Mouse (Mus musculus) hindbrain, embryonic 14.5 days (tissue): ENCODE data around the gene Brox. TPM values are rescaled to one million over a fixed set of nuclear protein-coding genes. Genes with fewer than 3 reads are reported as not detected.

Experiments
- polyA plus RNA-seq: library from polyadenylated mRNA; unstranded; fragments of >200 nt; fragmentation: Nextera tagmentation; extraction: Ambion mirVana; gene quantifications from 2 replicates; pipeline ENCODE4 v1.2.1, GENCODE M21; 2014

Brox gene
- polyA plus RNA-seq, 1 experiment from 2014 or later = 115 TPM

Other genes with a start within 250 kb of the Brox start
- gene Disp1, start 75.7 kb downstream of the Brox start, polyA plus RNA-seq = 9.4 and 10.2 TPM in 2 replicates
- 36.2 and 38.7 TPM in 2 replicates for gene Aida, start 679 bp downstream of the Brox start, polyA plus RNA-seq
- gene Mia3, start 72.3 kb upstream of the Brox start, polyA plus RNA-seq = 114 and 134 TPM in 2 replicates
- 11.8 and 13.3 TPM in 2 replicates for gene Taf1a, start 91.7 kb upstream of the Brox start, polyA plus RNA-seq
- 0.29 and 0.31 TPM in 2 replicates for gene Hhipl2, start 120.9 kb upstream of the Brox start, polyA plus RNA-seq